Mouse (Mus musculus): ENCODE measurements around the gene Ankfn1. TPM values are rescaled to one million over a fixed set of nuclear protein-coding genes. Genes with fewer than 3 reads are reported as not detected.

The Ankfn1 gene
- polyA plus RNA-seq, 1 experiment from 2014 or later: 0.63 TPM

GRCm38 (mm10) chr11:89608071-89608470, 169.4 kb downstream of the Ankfn1 start:
- Histone ChIP-seq H3K4me3 (no peak overlapping the region), H3K27me3 (no peaks in the 10 kb centered on the region), H3K9me3 (no peaks in the 10 kb centered on the region), H3K4me2 (replicated peaks) (no peak overlapping the region), H3K27ac (no peak overlapping the region), H3K4me1 (peaks cover 16% of the 10 kb centered on the region; the same call in 1 of the 2 replicates), H3K9ac (no peak overlapping the region), H3K36me3 (no peaks in the 10 kb centered on the region)
- ATAC-seq (ENCODE audit: insufficient number of reproducible peaks, insufficient read depth, low FRiP score, low TSS enrichment): no peak
- WGBS: 76% methylated on average over 7 of the region's 7 CpGs

GRCm38 (mm10) chr11:89607270-89607669, 170.2 kb downstream of the Ankfn1 start:
- H3K36me3 ChIP-seq: no peaks in the 10 kb centered on the region
- H3K27me3 ChIP-seq: no peaks in the 10 kb centered on the region
- no peak for ATAC-seq (ENCODE audit: insufficient number of reproducible peaks, insufficient read depth, low FRiP score, low TSS enrichment)
- H3K9ac ChIP-seq: no peak overlapping the region
- H3K27ac ChIP-seq: no peak overlapping the region
- H3K4me1 ChIP-seq: peaks cover 16% of the 10 kb centered on the region; the same call in 1 of the 2 replicates
- WGBS: 38% methylated on average over 3 of the region's 3 CpGs
- no peaks in the 10 kb centered on the region for H3K9me3 ChIP-seq
- H3K4me2 ChIP-seq (replicated peaks): no peak overlapping the region
- no peak overlapping the region for H3K4me3 ChIP-seq

- Histone ChIP-seq H3K27ac (no peak overlapping the region), H3K36me3 (no peaks in the 10 kb centered on the region), H3K4me3 (no peak overlapping the region), H3K9ac (no peak overlapping the region), H3K4me2 (replicated peaks) (no peak overlapping the region), H3K9me3 (no peaks in the 10 kb centered on the region), H3K27me3 (no peaks in the 10 kb centered on the region), H3K4me1 (peaks cover 10% of the 10 kb centered on the region; the same call in 1 of the 2 replicates)
- no peak for ATAC-seq (ENCODE audit: insufficient number of reproducible peaks, insufficient read depth, low FRiP score, low TSS enrichment)
- WGBS: 58% methylated on average over 6 of the region's 6 CpGs
Observed at GRCm38 (mm10) chr11:89606346-89606745, 171.1 kb downstream of the Ankfn1 start.

GRCm38 (mm10) chr11:89602966-89603365, 174.5 kb downstream of the Ankfn1 start:
- H3K27ac ChIP-seq: no peak overlapping the region
- no peak overlapping the region for H3K9ac ChIP-seq
- WGBS: 77% methylated on average over 5 of the region's 5 CpGs
- no peaks in the 10 kb centered on the region for H3K27me3 ChIP-seq
- peaks cover 6% of the 10 kb centered on the region; the same call in 1 of the 2 replicates for H3K4me1 ChIP-seq
- no peaks in the 10 kb centered on the region for H3K36me3 ChIP-seq
- H3K4me2 ChIP-seq (replicated peaks): no peak overlapping the region
- H3K4me3 ChIP-seq: no peak overlapping the region
- no peak for ATAC-seq (ENCODE audit: insufficient number of reproducible peaks, insufficient read depth, low FRiP score, low TSS enrichment)
- no peaks in the 10 kb centered on the region for H3K9me3 ChIP-seq

- 77% methylated on average over 8 of the region's 8 CpGs for WGBS
Observed at GRCm38 (mm10) chr11:89600921-89601515, 176.4 kb downstream of the Ankfn1 start.

GRCm38 (mm10) chr11:89590273-89590874, 187.1 kb downstream of the Ankfn1 start:
- H3K4me1 ChIP-seq: no peaks in the 10 kb centered on the region
- no peak overlapping the region for H3K27ac ChIP-seq
- no peaks in the 10 kb centered on the region for H3K27me3 ChIP-seq
- H3K9ac ChIP-seq: no peak overlapping the region
- no peaks in the 10 kb centered on the region for H3K9me3 ChIP-seq
- H3K4me3 ChIP-seq: no peak overlapping the region
- 83% methylated on average over 10 of the region's 10 CpGs for WGBS
- no peak for ATAC-seq (ENCODE audit: insufficient number of reproducible peaks, insufficient read depth, low FRiP score, low TSS enrichment)
- no peaks in the 10 kb centered on the region for H3K36me3 ChIP-seq
- H3K4me2 ChIP-seq (replicated peaks): no peak overlapping the region

More at GRCm38 (mm10) chr11:89600921-89601515, 176.4 kb downstream of the Ankfn1 start:
- H3K4me1 ChIP-seq: no peaks in the 10 kb centered on the region
- H3K27ac ChIP-seq: no peak overlapping the region
- no peaks in the 10 kb centered on the region for H3K9me3 ChIP-seq
- ATAC-seq (ENCODE audit: insufficient number of reproducible peaks, insufficient read depth, low FRiP score, low TSS enrichment): no peak
- no peak overlapping the region for H3K9ac ChIP-seq
- H3K4me3 ChIP-seq: no peak overlapping the region
- H3K4me2 ChIP-seq (replicated peaks): no peak overlapping the region
- H3K27me3 ChIP-seq: no peaks in the 10 kb centered on the region
- H3K36me3 ChIP-seq: no peaks in the 10 kb centered on the region

GRCm38 (mm10) chr11:89586341-89586740, 191.1 kb downstream of the Ankfn1 start:
- Histone ChIP-seq H3K4me1 (no peaks in the 10 kb centered on the region), H3K27me3 (no peaks in the 10 kb centered on the region), H3K9me3 (no peaks in the 10 kb centered on the region), H3K36me3 (no peaks in the 10 kb centered on the region), H3K4me3 (no peak overlapping the region), H3K27ac (no peak overlapping the region), H3K4me2 (replicated peaks) (no peak overlapping the region), H3K9ac (no peak overlapping the region)
- no peak for ATAC-seq (ENCODE audit: insufficient number of reproducible peaks, insufficient read depth, low FRiP score, low TSS enrichment)
- WGBS: 59% methylated on average over 2 of the region's 2 CpGs

GRCm38 (mm10) chr11:89579826-89580225, 197.6 kb downstream of the Ankfn1 start:
- Histone ChIP-seq H3K4me1 (no peaks in the 10 kb centered on the region), H3K9ac (no peak overlapping the region), H3K4me3 (no peak overlapping the region), H3K4me2 (replicated peaks) (no peak overlapping the region), H3K27me3 (no peaks in the 10 kb centered on the region), H3K36me3 (no peaks in the 10 kb centered on the region), H3K27ac (no peak overlapping the region), H3K9me3 (no peaks in the 10 kb centered on the region)
- ATAC-seq (ENCODE audit: insufficient number of reproducible peaks, insufficient read depth, low FRiP score, low TSS enrichment): no peak
- 78% methylated on average over 6 of the region's 6 CpGs for WGBS

GRCm38 (mm10) chr11:89579111-89579510, 198.3 kb downstream of the Ankfn1 start:
- Histone ChIP-seq H3K27ac (no peak overlapping the region), H3K4me1 (peaks cover 4% of the 10 kb centered on the region), H3K36me3 (no peaks in the 10 kb centered on the region), H3K9me3 (no peaks in the 10 kb centered on the region), H3K4me2 (replicated peaks) (no peak overlapping the region), H3K27me3 (no peaks in the 10 kb centered on the region), H3K4me3 (no peak overlapping the region), H3K9ac (no peak overlapping the region)
- no peak for ATAC-seq (ENCODE audit: insufficient number of reproducible peaks, insufficient read depth, low FRiP score, low TSS enrichment)
- WGBS: 83% methylated on average over 4 of the region's 4 CpGs

- Histone ChIP-seq H3K36me3 (no peaks in the 10 kb centered on the region), H3K27me3 (no peaks in the 10 kb centered on the region), H3K4me1 (peaks cover 5% of the 10 kb centered on the region), H3K27ac (no peak overlapping the region), H3K4me2 (replicated peaks) (no peak overlapping the region), H3K9ac (no peak overlapping the region), H3K4me3 (no peak overlapping the region), H3K9me3 (no peaks in the 10 kb centered on the region)
- 0 out of 2 replicates have a peak, but pooled peaks have one; percentile 41 for ATAC-seq (ENCODE audit: insufficient number of reproducible peaks, insufficient read depth, low FRiP score, low TSS enrichment)
- WGBS: 60% methylated on average over 11 of the region's 11 CpGs
Observed at GRCm38 (mm10) chr11:89574269-89574838, 203.1 kb downstream of the Ankfn1 start.

- H3K27me3 ChIP-seq: no peaks in the 10 kb centered on the region
- no peak overlapping the region for H3K4me2 ChIP-seq (replicated peaks)
- H3K4me1 ChIP-seq: peaks cover 5% of the 10 kb centered on the region
- 52% methylated on average over 11 of the region's 11 CpGs for WGBS
- H3K9ac ChIP-seq: no peak overlapping the region
- no peak overlapping the region for H3K27ac ChIP-seq
- no peaks in the 10 kb centered on the region for H3K36me3 ChIP-seq
- ATAC-seq (ENCODE audit: insufficient number of reproducible peaks, insufficient read depth, low FRiP score, low TSS enrichment): no peak
- no peaks in the 10 kb centered on the region for H3K9me3 ChIP-seq
- H3K4me3 ChIP-seq: no peak overlapping the region
Observed at GRCm38 (mm10) chr11:89569391-89570145, 207.9 kb downstream of the Ankfn1 start.

Data from embryonic facial prominence, embryonic 12.5 days (tissue).